Mouse (Mus musculus): ENCODE data around the gene Jag2. TPM values are rescaled to one million over a fixed set of nuclear protein-coding genes. Genes with fewer than 3 reads are reported as not detected.

Jag2 gene
- polyA plus RNA-seq, 1 experiment from 2014 or later, result 0.34 TPM

DNA sequence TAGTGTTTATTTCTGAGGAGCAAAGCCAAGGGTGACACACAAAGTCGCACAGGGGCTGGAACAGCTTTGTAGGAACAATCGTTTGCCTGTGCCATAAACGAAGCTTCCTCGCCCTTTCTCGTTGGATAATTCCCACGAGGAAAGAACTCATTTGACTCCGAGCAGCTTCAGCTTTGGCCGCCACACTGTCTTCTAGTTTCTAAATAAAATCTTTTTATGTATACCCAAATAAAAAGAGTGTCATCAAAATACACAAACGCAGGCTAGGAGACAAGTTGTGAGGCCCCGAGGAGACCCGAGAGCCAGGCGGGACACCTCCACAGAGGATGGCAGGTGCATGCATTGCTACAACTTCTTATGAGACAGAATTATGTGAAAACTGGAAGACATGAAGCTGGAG lies 31.2 kb downstream of the Jag2 start:
- H3K27ac ChIP-seq (ENCODE audit: low read length), result no peak overlapping the region
- H3K9ac ChIP-seq (ENCODE audit: low read depth, low read length), result no peak overlapping the region
- ATAC-seq (ENCODE audit: low read depth), result no peak
- no peaks in the 10 kb centered on the region for H3K36me3 ChIP-seq (ENCODE audit: control insufficient read depth, insufficient read depth)
- no peak overlapping the region for H3K4me3 ChIP-seq (ENCODE audit: low read depth, low read length)
- peaks cover 4% of the 10 kb centered on the region; the same call in 1 of the 2 replicates for H3K27me3 ChIP-seq (ENCODE audit: control insufficient read depth, insufficient read depth, low read depth, low read length)
- no peaks in the 10 kb centered on the region for H3K4me1 ChIP-seq (ENCODE audit: control insufficient read depth, low read depth, low read length)
- no peak overlapping the region for H3K4me2 ChIP-seq (ENCODE audit: low read depth, low read length)
- WGBS (ENCODE audit: insufficient replicate concordance), result 65% methylated on average over 12 of the region's 12 CpGs
- H3K9me3 ChIP-seq (replicated peaks; ENCODE audit: control insufficient read depth, low read length), result no peaks in the 10 kb centered on the region

DNA sequence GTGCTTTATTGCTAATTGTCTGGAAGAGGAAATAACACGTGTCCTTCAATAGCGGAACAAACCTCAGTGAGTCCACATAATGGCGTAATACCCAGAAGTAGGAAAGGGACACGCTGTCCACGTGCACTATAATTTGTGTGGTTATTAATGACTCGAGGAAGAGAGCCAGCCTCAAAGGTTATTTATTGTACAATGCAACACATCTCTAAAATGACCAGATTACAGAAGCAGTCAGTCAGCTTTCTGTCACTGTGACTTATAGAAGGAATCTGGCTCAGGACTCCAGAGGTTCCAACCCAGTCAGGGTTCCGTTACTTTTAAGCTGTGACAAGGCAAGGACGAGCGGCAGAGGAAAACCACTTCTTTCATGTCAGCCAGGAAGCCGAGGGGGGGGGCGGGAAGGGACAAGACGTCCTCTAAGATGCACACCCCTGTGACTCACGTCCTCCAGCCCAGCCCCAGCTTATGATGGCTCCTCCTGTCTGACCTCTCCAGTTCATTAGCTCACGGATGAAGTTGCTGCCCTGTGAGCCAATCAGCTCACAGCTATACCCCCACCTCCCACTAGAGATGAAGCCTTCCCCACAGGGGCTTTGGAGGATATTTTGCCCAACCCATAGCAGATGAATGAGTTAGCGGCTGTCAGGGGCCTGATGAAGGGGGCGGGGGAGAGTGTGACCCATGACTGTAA lies 31.9 kb downstream of the Jag2 start:
- no peak overlapping the region for H3K4me3 ChIP-seq (ENCODE audit: low read depth, low read length)
- H3K36me3 ChIP-seq (ENCODE audit: control insufficient read depth, insufficient read depth), result no peaks in the 10 kb centered on the region
- peaks cover 4% of the 10 kb centered on the region; the same call in 1 of the 2 replicates for H3K27me3 ChIP-seq (ENCODE audit: control insufficient read depth, insufficient read depth, low read depth, low read length)
- H3K9me3 ChIP-seq (replicated peaks; ENCODE audit: control insufficient read depth, low read length), result no peaks in the 10 kb centered on the region
- H3K9ac ChIP-seq (ENCODE audit: low read depth, low read length), result no peak overlapping the region
- WGBS (ENCODE audit: insufficient replicate concordance), result 12% methylated on average over 16 of the region's 16 CpGs
- H3K4me2 ChIP-seq (ENCODE audit: low read depth, low read length), result no peak overlapping the region
- ATAC-seq (ENCODE audit: low read depth), result peak; percentile 48
- H3K27ac ChIP-seq (ENCODE audit: low read length), result no peak overlapping the region
- no peaks in the 10 kb centered on the region for H3K4me1 ChIP-seq (ENCODE audit: control insufficient read depth, low read depth, low read length)

DNA sequence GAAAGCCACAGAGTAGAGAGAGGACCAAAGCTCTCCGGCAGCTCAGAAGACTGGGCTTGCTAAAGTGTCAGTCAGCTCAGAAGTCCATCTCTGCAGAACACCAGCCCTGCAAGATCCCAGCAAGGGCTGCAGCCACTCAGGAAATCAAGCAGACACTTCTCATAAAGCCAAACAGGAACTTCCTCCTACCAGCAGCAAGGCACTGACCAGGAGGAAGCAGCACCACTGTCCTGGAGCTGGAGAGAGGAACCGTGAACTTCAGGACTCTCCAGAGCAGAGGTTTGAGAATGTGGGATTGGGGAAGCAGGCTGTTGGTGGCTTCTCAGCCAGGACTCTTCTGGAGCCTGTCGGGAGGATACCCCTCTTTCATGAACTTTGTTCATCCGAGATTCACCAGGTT lies 34.6 kb downstream of the Jag2 start:
- H3K27ac ChIP-seq (ENCODE audit: low read length), result no peak overlapping the region

DNA sequence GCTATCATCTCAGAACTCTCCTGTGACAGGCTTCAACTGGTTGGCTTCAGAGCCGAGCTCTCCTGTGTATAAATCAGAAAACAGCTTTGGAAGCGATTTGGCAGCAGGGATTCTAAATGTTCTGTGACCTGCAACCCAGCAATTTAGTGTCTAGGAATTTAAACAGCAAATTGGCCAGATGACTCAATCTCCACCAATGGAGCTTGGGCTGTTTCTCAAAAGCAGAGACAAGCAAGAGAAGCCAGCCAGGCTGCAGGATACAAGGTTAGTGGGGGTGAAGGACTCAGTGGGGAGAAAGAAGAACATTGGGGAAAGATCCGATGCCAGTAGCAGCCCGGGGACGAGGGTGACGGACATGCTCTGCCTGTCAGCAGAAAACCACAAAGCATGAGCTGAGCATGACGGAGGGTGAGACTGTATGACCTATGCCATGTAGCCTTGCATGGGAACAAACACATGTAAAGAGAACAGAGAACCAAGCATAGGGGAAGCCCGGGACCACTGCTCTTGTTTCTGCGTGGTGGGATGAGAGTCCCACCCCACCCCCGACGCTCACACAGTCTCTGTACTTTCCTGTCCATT lies 35.2 kb downstream of the Jag2 start:
- H3K9ac ChIP-seq (ENCODE audit: low read depth, low read length), result no peak overlapping the region
- H3K36me3 ChIP-seq (ENCODE audit: control insufficient read depth, insufficient read depth), result no peaks in the 10 kb centered on the region
- 19% methylated on average over 11 of the region's 11 CpGs for WGBS (ENCODE audit: insufficient replicate concordance)
- no peak for ATAC-seq (ENCODE audit: low read depth)
- H3K27me3 ChIP-seq (ENCODE audit: control insufficient read depth, insufficient read depth, low read depth, low read length), result peaks cover 4% of the 10 kb centered on the region; the same call in 1 of the 2 replicates
- H3K4me2 ChIP-seq (ENCODE audit: low read depth, low read length), result no peak overlapping the region
- no peak overlapping the region for H3K4me3 ChIP-seq (ENCODE audit: low read depth, low read length)
- H3K4me1 ChIP-seq (ENCODE audit: control insufficient read depth, low read depth, low read length), result no peaks in the 10 kb centered on the region
- H3K27ac ChIP-seq (ENCODE audit: low read length), result no peak overlapping the region
- no peaks in the 10 kb centered on the region for H3K9me3 ChIP-seq (replicated peaks; ENCODE audit: control insufficient read depth, low read length)

More for the DNA sequence above, 34.6 kb downstream of the Jag2 start:
- Histone ChIP-seq H3K9ac (ENCODE audit: low read depth, low read length) (no peak overlapping the region), H3K36me3 (ENCODE audit: control insufficient read depth, insufficient read depth) (no peaks in the 10 kb centered on the region), H3K4me1 (ENCODE audit: control insufficient read depth, low read depth, low read length) (no peaks in the 10 kb centered on the region), H3K4me3 (ENCODE audit: low read depth, low read length) (no peak overlapping the region), H3K4me2 (ENCODE audit: low read depth, low read length) (no peak overlapping the region), H3K9me3 (replicated peaks; ENCODE audit: control insufficient read depth, low read length) (no peaks in the 10 kb centered on the region), H3K27me3 (ENCODE audit: control insufficient read depth, insufficient read depth, low read depth, low read length) (peaks cover 4% of the 10 kb centered on the region; the same call in 1 of the 2 replicates)
- no peak for ATAC-seq (ENCODE audit: low read depth)
- WGBS (ENCODE audit: insufficient replicate concordance), result 17% methylated on average over 4 of the region's 4 CpGs

DNA sequence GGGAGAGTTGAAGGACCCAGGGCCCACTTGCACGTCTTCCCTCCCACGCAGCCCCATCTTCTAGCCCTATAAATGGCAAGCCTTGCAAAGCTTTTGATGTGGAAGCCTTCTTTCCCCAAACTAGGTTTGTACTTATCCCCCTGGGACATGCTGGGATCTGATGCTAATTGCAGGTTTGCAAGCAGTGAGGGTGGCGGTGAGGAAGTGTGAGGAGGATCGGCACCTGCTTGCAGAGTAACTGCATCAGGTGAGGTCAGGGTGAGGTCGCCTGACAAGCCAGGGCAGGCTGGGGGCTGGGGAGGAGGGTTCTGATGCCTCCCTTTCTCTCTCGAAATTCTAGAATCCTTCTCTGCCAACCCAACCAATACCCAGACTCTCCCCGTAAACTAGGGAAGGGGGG lies 44.1 kb downstream of the Jag2 start:
- H3K4me1 ChIP-seq (ENCODE audit: control insufficient read depth, low read depth, low read length), result no peaks in the 10 kb centered on the region
- no peaks in the 10 kb centered on the region for H3K27me3 ChIP-seq (ENCODE audit: control insufficient read depth, insufficient read depth, low read depth, low read length)
- no peak overlapping the region for H3K4me2 ChIP-seq (ENCODE audit: low read depth, low read length)
- no peaks in the 10 kb centered on the region for H3K36me3 ChIP-seq (ENCODE audit: control insufficient read depth, insufficient read depth)
- ATAC-seq (ENCODE audit: low read depth), result no peak
- WGBS (ENCODE audit: insufficient replicate concordance), result 47% methylated on average over 7 of the region's 7 CpGs
- H3K27ac ChIP-seq (ENCODE audit: low read length), result no peak overlapping the region
- no peak overlapping the region for H3K9ac ChIP-seq (ENCODE audit: low read depth, low read length)
- H3K9me3 ChIP-seq (replicated peaks; ENCODE audit: control insufficient read depth, low read length), result no peaks in the 10 kb centered on the region
- no peak overlapping the region for H3K4me3 ChIP-seq (ENCODE audit: low read depth, low read length)

DNA sequence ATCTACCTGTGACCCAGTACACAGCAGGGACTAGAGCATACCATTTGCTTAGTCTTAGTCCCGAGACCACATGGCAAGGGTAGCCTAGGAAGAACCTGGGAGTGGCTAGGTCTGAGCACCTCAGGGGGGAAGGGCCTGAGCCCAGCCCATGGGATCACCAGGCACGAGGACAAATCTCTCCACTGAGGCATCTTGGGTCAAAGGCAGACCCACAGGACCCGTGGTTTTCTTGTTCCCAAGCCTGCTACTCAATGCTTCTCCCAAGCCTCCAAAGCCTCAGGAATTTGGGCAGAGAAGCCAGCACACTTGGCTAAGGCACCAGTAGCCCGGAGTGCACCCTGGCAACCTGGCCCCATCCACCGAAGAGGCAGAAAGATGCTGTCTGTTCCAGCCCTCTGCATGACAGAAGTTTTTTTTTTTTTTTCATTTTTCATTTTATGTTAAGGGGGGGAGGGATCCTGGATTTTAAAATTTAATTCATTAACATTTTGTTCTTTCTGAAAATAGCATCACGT lies 48.2 kb downstream of the Jag2 start:
- no peak overlapping the region for H3K4me3 ChIP-seq (ENCODE audit: low read depth, low read length)
- no peak overlapping the region for H3K9ac ChIP-seq (ENCODE audit: low read depth, low read length)
- WGBS (ENCODE audit: insufficient replicate concordance), result 49% methylated on average over 6 of the region's 6 CpGs
- H3K27ac ChIP-seq (ENCODE audit: low read length), result no peak overlapping the region
- ATAC-seq (ENCODE audit: low read depth), result no peak
- no peaks in the 10 kb centered on the region for H3K36me3 ChIP-seq (ENCODE audit: control insufficient read depth, insufficient read depth)
- peaks cover 10% of the 10 kb centered on the region for H3K4me1 ChIP-seq (ENCODE audit: control insufficient read depth, low read depth, low read length)
- no peaks in the 10 kb centered on the region for H3K9me3 ChIP-seq (replicated peaks; ENCODE audit: control insufficient read depth, low read length)
- H3K27me3 ChIP-seq (ENCODE audit: control insufficient read depth, insufficient read depth, low read depth, low read length), result peaks cover 27% of the 10 kb centered on the region
- no peak overlapping the region for H3K4me2 ChIP-seq (ENCODE audit: low read depth, low read length)

DNA sequence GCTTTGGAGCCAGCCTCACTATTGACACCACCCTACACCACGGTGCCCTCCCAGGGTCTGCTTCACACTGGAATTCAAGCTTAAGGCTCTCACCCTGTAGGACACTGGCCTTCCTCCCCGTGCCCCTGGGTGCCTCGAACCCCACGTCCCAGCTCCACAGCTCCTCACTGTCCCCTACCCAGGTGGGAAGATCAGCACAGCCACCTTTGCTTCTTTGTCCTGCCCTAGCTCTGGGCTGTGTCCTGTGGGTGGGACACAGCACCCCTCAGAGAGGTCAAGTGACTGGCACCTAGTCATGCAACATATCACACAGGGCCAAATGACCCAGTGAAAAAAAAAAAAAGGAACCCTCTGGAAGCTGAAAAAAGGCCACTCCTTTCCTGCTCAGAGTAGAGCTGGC lies 48.9 kb downstream of the Jag2 start:
- peaks cover 34% of the 10 kb centered on the region for H3K27me3 ChIP-seq (ENCODE audit: control insufficient read depth, insufficient read depth, low read depth, low read length)
- WGBS (ENCODE audit: insufficient replicate concordance), result 46% methylated on average over 4 of the region's 4 CpGs
- no peaks in the 10 kb centered on the region for H3K9me3 ChIP-seq (replicated peaks; ENCODE audit: control insufficient read depth, low read length)
- H3K36me3 ChIP-seq (ENCODE audit: control insufficient read depth, insufficient read depth), result no peaks in the 10 kb centered on the region
- ATAC-seq (ENCODE audit: low read depth), result no peak
- H3K27ac ChIP-seq (ENCODE audit: low read length), result no peak overlapping the region
- no peak overlapping the region for H3K9ac ChIP-seq (ENCODE audit: low read depth, low read length)
- peaks cover 15% of the 10 kb centered on the region for H3K4me1 ChIP-seq (ENCODE audit: control insufficient read depth, low read depth, low read length)
- no peak overlapping the region for H3K4me3 ChIP-seq (ENCODE audit: low read depth, low read length)
- no peak overlapping the region for H3K4me2 ChIP-seq (ENCODE audit: low read depth, low read length)

DNA sequence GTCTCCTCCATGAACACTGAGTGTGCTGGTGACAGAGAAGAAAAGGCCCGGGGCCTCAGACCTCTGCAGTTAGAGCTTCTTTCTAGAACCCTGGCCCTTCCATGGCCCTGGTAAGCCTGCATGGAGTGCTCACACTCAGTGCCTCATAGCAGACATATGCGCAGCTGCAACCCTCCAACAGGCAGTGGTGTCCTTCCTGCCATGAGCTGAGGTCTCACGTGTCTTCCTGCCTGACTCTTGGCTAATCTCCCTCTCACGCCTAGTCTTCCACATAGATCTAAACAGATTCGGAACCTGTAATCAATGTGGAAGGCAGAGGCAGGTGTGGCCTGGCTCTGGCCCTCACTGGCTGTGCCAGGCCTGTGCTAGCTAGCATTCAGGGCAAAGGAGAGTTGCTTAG lies 49.8 kb downstream of the Jag2 start:
- H3K9ac ChIP-seq (ENCODE audit: low read depth, low read length), result no peak overlapping the region
- no peaks in the 10 kb centered on the region for H3K36me3 ChIP-seq (ENCODE audit: control insufficient read depth, insufficient read depth)
- H3K4me2 ChIP-seq (ENCODE audit: low read depth, low read length), result no peak overlapping the region
- H3K4me1 ChIP-seq (ENCODE audit: control insufficient read depth, low read depth, low read length), result peaks cover 15% of the 10 kb centered on the region
- peaks cover 43% of the 10 kb centered on the region for H3K27me3 ChIP-seq (ENCODE audit: control insufficient read depth, insufficient read depth, low read depth, low read length)
- H3K9me3 ChIP-seq (replicated peaks; ENCODE audit: control insufficient read depth, low read length), result no peaks in the 10 kb centered on the region
- H3K4me3 ChIP-seq (ENCODE audit: low read depth, low read length), result no peak overlapping the region
- H3K27ac ChIP-seq (ENCODE audit: low read length), result no peak overlapping the region
- 43% methylated on average over 5 of the region's 5 CpGs for WGBS (ENCODE audit: insufficient replicate concordance)
- ATAC-seq (ENCODE audit: low read depth), result no peak

DNA sequence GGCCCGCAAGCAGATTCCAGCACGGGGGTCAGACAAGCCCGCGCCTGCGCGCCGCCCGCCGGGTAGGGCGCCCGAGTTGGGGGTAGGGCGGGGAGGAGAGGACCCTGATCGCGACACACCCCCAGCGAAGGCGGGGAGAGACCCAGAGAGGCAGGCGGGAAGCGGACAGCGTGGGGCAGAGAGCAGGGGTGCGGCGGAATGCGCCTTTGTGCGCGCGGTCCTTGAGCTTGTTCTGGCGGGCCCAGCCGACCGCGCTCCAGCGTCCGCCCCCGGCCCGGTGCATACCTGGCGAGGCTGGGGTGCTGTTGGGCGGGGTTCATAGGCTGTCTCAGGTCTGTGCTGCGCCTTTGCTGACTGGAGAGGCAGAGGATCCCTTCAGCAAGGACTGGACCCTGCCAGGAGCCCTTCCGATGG lies 52.0 kb downstream of the Jag2 start:
- Histone ChIP-seq H3K4me1 (ENCODE audit: control insufficient read depth, low read depth, low read length) (peaks cover 15% of the 10 kb centered on the region), H3K4me2 (ENCODE audit: low read depth, low read length) (peak overlapping the region; percentile 42), H3K27me3 (ENCODE audit: control insufficient read depth, insufficient read depth, low read depth, low read length) (peaks cover 55% of the 10 kb centered on the region), H3K27ac (ENCODE audit: low read length) (no peak overlapping the region), H3K36me3 (ENCODE audit: control insufficient read depth, insufficient read depth) (no peaks in the 10 kb centered on the region), H3K4me3 (ENCODE audit: low read depth, low read length) (peak overlapping the region; percentile 28), H3K9me3 (replicated peaks; ENCODE audit: control insufficient read depth, low read length) (no peaks in the 10 kb centered on the region), H3K9ac (ENCODE audit: low read depth, low read length) (no peak overlapping the region)
- 2% methylated on average over 37 of the region's 37 CpGs for WGBS (ENCODE audit: insufficient replicate concordance)
- ATAC-seq (ENCODE audit: low read depth), result no peak
